Mouse (Mus musculus) C2C12 (cell line): ENCODE measurements around the gene Chac1.

ENCODE experiments used
- CEBPB ChIP-seq: IDR thresholded peaks from one replicate; pipeline ENCODE4 v1.6.1; 2011; ENCODE audit warnings: low read depth, mild to moderate bottlenecking, control low read depth, moderate library complexity
- CTCF ChIP-seq: IDR thresholded peaks from one replicate; pipeline ENCODE4 v1.5.1; 2011; ENCODE audit not compliant: control insufficient read depth, insufficient read depth, insufficient read length
- FOSL1 ChIP-seq: IDR thresholded peaks from one replicate; pipeline ENCODE4 v1.8.0; 2011; ENCODE audit warnings: mild to moderate bottlenecking, low read length; ENCODE audit not compliant: poor library complexity, insufficient read depth, severe bottlenecking
- MAX ChIP-seq: IDR thresholded peaks from one replicate; pipeline ENCODE4 v1.6.1; 2011; ENCODE audit warnings: mild to moderate bottlenecking, control low read depth
- MYOD1 ChIP-seq: IDR thresholded peaks from one replicate; pipeline ENCODE4 v1.6.1; 2011; ENCODE audit warnings: low read depth; ENCODE audit not compliant: control insufficient read depth, insufficient read length
- MYOG ChIP-seq: IDR thresholded peaks from one replicate; pipeline ENCODE4 v1.6.1; 2011; ENCODE audit not compliant: control insufficient read depth, insufficient read length; ENCODE audit errors: extremely low read depth
- USF1 ChIP-seq: IDR thresholded peaks from one replicate; pipeline ENCODE4 v1.6.1; 2011; ENCODE audit warnings: low read depth, mild to moderate bottlenecking, control low read depth, moderate library complexity

- no peak for TF ChIP-seq MYOG
- TF ChIP-seq CTCF: no peak
- no peak for TF ChIP-seq USF1
- TF ChIP-seq MAX: no peak
- TF ChIP-seq CEBPB: no peak
- no peak for TF ChIP-seq FOSL1
- TF ChIP-seq MYOD1: no peak
Observed at GRCm38 (mm10) chr2:119359721-119360291, 8.8 kb downstream of the Chac1 start.
